Mouse (Mus musculus) ZHBTc4 (cell line): ENCODE data around the gene Phc2.

Source experiments
- DNase-seq: peaks from one replicate; pipeline ENCODE4 v3.0.0-alpha.2; 2011; ENCODE audit warnings: low read depth, low spot score

The Phc2 gene

GRCm38 (mm10) chr4:128691195-128691594 is 36.7 kb downstream of the Phc2 start:
- no peak for DNase-seq

- DNase-seq: no peak
Measured at GRCm38 (mm10) chr4:128692149-128692925, 37.8 kb downstream of the Phc2 start.

- DNase-seq: no peak
Measured at GRCm38 (mm10) chr4:128693207-128693606, 38.7 kb downstream of the Phc2 start.

DNA sequence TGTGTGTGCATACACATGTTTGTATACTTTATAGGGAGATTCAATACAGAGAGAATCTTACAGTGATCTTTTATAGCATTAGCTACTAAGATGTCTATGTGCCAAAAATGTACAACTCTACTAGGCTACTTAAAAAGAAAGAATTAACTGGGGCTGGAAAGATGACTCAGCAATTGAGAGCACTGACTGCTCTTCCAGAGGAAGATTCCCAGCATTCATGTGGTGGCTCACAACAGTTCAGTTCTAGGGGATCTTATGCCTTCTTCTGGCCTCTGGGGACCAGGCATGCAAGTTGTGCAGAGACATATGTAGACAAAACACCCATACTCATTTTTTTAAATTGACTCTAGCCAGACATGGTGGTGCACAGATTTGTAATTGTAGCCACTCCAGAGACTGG is 39.8 kb downstream of the Phc2 start:
- no peak for DNase-seq

DNA sequence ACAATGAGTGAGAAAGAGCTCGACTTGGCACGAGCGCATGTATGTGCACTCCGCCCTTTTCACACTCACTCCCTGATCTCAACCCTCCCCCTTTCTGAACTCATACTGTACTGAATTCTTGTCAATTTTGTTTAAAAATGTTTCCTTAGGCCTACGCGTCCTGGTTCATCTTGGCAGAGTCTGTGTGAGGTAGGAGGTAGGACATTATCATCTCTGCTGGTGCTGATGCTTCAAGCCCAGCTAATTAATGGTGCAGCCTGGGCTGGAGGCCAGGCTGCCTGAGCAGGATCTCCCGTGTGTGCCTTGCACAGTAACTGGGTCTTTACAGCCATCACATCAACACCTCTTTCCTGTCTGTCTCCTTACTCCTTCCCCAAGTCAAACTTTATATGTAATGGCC is 40.6 kb downstream of the Phc2 start:
- DNase-seq: no peak

DNA sequence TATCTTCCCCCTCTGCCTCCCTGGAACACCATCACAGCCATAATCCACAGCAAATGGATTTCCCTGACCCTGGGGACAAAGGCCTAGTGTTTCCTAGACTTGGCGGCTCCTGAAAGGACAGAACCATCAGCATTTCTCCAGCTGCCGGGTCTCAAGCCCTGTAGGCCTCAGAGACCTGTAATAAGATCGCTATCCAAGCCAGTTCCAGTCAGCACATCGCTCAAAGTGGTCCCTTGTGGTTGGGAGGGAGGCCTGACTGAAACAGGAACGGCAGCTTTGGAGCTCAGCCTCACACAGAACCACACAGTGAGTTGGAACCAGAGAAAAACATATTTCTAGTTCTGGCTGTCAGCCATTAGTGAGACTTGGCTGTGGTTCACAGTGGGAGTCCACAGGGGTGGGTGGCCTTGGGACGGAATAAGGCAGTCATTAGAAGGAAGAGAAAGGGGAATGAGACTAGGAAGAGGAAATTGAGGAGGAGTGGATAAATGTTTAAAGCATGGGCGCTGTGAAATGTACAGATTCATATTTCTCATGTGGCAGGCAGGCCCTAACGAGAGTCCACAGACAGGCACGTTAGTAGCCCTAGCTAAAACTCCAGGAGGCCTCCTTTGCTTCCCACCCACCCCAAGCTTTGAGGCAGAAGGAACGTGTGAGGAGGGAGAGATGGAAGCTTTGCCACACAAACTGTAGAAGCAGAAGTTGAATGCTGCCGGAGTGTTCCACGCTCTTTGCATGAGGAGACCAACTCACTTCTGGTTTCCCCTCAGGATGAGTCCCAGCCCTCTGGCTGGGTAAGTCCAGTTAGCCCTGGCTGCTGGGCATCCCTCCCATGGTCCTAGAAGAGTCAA is 43.7 kb downstream of the Phc2 start:
- no peak for DNase-seq

GRCm38 (mm10) chr4:128699916-128700315 is 45.4 kb downstream of the Phc2 start:
- no peak for DNase-seq

DNA sequence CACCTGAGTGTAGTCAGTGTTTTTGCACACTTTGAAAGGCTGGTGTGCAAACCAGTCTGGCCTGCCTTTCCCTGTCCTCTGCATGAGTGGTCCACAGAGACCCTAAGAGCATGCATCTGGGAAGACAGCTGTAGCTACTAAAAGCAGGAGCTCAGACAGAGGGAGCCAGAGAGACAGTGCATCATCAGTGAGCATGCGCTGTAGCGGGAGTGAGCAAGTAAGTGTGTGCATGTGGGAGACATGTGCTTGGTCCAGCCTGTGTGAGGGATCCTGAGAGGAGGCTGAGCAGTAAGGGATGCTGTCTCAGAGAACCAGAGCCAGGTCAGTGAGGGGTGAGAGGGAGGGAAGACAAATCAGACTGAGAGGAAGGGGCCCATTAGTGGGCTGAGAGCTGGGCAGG is 46.0 kb downstream of the Phc2 start:
- no peak for DNase-seq

DNA sequence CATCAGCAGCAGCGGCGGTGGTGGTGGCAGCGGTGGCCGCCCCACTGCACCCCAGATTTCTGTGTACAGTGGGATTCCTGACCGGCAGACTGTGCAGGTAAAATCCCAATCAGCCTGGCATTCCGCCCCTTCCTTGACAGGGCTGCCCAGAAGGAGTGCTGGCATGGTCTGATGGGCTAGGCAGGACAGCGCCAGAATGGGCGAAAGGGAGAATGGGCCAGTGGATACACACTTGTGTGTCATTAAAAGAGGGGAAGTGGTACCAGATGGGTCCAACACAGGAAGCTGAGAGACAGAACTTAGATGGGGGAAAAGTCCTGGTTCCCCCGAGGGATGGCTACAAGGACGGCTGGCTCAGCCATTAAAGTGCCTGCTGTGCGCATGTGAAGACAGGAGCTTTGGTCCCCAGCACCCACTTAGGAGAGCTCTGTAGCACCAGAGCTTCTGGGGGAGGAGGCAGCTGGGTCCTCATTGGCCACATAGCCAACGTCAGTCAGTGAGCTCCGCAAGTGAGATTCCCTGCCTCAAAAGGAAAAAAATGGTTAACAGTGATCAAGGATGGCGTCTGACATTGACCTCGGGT is 50.7 kb downstream of the Phc2 start:
- DNase-seq: no peak

DNA sequence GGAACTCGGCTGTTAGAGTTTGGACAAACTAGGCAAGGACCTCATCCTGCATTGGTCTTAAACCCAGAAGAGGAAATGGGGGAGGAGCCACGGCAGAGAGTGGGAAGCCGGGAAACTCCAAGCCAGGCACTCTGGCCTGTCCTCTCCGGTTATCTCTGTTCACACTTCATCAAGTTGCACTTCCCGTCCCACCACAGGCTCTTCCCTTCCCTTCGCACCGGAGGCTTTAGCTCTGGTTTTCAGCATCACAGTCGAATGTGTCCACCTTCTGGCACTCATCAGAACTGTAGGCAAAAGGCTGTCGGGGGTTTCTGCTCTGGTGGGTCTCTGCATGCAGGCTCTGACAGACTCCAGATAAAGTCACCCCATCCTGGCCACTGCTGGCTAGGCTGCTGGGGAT is 52.1 kb downstream of the Phc2 start:
- peak; percentile 72 for DNase-seq

DNA sequence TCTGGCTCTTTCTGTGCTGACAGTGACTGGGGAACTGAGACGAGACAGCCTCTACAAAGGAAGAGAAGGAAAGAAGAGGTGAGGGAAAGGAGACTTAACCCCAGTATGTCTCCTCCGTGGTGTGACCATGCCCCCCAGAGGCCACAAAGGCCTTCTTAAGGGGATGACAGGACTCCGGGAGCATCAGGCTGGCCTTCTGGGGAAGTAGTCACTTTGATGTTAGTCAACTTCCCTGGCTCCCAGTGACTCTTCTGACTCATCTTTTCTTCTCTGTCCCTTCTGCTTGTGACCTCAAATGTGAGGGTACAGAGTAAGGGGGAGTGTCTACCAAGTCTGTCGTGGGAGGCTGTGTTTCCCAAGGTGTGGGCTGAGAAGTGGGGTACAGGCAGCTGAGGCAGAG is 52.9 kb downstream of the Phc2 start:
- DNase-seq: no peak

- no peak for DNase-seq
Measured at GRCm38 (mm10) chr4:128709061-128709780, 54.7 kb downstream of the Phc2 start.

DNA sequence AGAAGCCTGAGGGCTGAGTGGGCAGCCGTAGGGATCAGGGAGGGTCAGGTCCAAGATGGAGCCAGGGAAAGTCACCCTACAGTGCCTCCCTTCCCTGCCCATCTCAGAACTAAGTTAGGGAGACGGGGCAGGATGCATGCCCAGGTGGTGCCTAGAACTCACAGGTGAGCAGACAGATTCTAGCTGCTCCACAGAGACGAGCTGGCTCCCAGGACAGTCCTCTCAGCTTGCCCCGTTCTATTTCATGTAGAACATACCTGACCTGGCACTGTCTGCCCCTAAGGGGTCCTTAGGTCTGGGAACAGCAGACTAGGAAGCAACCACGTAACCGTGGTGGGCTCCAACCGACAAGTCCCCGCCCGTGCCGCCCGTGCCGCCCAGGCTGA is 55.3 kb downstream of the Phc2 start:
- DNase-seq: no peak

DNA sequence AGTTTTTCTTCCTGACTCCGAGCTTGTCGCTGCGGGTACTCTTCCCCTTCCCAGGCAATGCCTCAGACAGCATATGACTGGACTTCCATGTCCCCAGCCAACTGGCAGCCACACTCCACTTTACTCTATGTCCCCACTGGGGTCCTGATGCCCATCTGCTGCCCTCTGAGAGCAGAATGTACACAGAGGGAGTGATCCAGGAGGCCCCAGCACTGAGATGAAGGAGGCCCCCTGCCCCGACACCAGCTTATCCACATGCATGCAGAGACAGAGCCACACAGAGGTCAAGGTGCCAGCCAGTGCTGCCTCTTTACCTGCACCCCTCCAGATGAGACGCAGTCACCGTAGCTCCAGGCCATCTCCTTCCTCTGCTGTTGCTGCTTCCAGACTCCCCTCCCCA is 55.8 kb downstream of the Phc2 start:
- no peak for DNase-seq

DNA sequence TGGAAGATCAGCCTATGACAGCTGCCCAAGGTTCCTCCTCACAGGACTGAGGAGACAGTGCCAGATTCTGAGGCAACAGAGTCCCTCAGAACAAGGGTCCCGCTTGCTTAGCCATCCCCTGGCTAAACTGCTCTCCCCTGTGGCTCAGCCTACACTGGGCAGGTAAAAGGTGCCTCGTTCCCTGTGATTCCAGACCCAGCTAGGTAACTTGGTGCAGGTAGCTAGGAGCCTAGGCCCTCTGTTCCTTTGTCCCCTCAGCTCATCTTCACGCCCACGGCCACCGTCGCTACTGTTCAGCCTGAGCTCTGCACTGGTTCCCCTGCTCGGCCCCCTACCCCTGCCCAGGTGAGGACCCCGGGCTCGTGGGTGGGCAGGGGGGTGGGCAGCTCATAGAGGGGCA is 56.3 kb downstream of the Phc2 start:
- no peak for DNase-seq

DNA sequence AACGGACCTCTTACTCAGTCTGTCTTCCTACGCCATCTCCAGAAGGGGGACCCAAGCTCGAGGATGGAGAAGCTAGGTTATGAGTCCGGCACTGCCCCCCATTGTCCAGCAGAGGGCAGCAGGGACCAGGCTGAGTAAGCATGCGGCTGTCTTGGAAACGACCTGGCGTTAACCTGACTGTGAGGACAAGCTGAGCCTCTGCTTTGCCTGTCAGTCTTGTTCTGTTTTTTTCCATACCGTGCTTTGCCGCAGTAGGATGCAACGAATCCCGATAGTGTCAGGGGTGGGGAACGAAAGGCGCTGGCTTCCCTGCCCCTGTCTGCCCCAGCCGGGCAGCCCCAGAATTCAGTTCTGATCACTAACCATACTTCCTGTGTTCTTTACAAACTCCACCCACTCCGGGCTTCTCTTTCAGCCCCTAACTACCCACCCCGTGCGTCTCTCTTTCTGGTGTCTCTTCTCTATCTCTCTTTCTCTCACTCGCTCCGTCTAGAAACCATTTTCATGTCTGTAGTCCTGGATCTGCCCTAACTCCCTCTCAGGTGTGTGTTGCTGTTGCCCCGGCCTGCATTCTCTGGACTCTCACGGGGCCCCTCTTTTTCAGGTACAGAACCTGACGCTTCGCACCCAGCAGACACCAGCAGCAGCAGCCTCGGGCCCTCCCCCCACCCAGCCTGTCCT is 57.1 kb downstream of the Phc2 start:
- DNase-seq: peak; percentile 96

DNA sequence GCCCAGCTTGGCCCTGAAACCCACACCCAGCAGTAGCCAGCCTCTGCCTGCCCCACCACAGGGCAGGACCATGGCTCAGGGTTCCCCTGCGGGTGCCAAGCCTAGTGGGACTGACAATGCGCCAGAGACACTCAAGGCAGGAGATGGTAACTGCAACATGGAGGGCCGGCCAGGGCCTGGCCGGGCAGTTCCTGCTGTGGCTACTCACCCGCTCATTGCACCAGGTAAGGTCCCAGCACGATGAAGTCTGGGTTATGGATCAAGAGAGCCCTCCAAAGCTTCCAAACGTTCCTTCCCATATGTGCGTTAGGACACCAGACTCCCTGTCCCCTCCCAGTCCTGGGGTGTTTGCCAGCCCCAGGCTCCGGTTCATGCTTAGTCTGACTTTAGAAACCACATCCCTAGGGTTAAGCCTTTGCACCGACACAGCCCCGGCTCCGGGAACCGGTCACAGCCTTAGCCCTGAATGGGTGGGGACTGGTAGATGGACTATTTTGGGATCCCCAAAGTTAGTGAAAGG is 57.7 kb downstream of the Phc2 start:
- peak; percentile 21 for DNase-seq

DNA sequence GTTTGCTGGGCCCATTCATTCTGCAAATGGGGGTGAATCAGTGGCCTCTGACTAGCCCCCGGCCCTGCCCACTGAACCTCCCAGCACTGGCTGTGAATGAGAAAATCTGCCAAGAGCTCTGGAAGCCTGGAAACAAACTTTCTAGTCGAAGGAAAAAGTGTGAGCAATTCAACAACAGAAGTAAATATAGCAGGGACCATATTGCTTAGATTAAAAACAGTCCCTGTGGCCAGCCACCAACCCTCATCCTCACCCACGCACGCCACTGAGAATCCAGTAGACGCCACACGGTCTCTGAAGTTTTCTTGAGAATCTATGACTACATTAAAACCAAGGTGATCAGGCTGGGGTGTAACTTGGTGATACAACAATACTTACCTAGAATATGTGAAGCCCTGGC is 58.4 kb downstream of the Phc2 start:
- no peak for DNase-seq

DNA sequence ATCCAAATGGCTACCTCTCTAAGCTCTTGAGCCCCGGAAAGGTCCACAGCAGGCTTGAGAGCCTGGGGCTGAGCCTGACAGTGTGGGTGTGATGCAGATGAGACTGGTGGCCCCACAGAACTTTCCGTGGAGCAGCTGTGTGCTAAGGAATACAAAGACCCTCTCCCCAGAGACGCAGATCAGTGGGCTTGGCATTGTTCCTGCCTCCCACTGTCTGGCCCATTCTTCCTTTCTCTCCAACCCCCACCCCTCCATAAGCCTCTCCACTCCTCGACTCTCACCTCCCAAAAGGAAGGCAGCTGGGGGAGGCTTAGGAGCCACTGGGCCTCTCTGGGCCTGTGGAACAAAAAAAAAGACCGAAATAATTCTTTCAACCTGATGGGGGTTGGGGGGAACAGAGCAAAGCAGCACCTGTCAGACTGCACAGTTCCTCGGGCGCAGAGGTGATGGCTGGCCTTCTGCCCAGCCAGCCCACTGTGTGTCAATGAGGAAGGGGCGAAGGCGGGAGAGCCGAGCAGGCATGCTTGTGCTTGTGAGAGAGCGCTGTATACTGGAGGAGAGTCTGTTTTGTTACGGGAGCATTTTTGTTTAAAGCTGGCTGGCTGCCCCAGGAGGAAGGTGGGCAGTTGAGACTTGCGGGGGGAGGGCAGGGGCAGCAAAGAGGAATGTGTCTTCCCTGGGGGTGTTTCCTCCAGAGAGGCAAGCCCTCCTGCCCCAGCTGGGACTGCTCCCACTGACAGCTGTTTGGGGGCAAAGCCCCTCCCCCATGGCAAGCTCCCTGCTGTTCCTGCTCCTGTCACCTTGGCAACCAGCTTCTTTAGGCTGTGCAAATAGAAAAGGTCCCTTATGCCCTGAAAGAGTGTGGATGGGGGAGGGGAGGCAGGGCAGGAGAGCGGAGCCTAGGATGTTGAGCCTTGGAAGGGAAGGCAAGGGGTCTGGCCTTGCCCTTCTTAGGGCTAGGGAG is 61.0 kb downstream of the Phc2 start:
- DNase-seq: peak; percentile 83

- no peak for DNase-seq
Measured at GRCm38 (mm10) chr4:128716279-128716678, 61.8 kb downstream of the Phc2 start.
